12 mouse cellular contexts compared by ENCODE assay signal in genomic region chr9:110945926-110946325, GRCm38 (mm10). TPM values are rescaled to one million over a fixed set of nuclear protein-coding genes. Genes with fewer than 3 reads are reported as not detected.
A peak's percentile ranks its signal among the peaks of the same experiment; 100 is the strongest.
DNase-seq lines count a peak whose midpoint lies in the region; ATAC-seq and TF ChIP-seq lines count a peak whose summit lies in the region.
"Had no signal": no experiment of that assay in that cellular context is flagged by ENCODE, and none has a peak within 500 bp of the region (broad histone marks: within the 10 kb centered on the region; RNA-seq: fewer than 3 reads in every experiment).

Gene Tdgf1 (minus strand): TSS chr9:110946158.

- peak within 1 kb of the TSS; percentile 31 for H3K4me3 ChIP-seq in heart, embryonic 10.5 days
- H3K4me3 ChIP-seq in E14TG2a.4 (replicated peaks; ENCODE audit: low read length), result peak within 1 kb of the TSS; percentile 87
- H3K4me3 ChIP-seq in embryonic facial prominence, embryonic 14.5 days (ENCODE audit: low read depth, low read length), result no peak within 1 kb of the TSS
- no peak within 1 kb of the TSS for H3K4me3 ChIP-seq in gastrocnemius, adult 2 months

- peaks cover 46% of the 10 kb centered on the region for H3K4me1 ChIP-seq in heart, embryonic 10.5 days
- peaks cover 41% of the 10 kb centered on the region for H3K4me1 ChIP-seq in E14TG2a.4 (replicated peaks; ENCODE audit: low read depth, low read length)
- no peaks in the 10 kb centered on the region for H3K4me1 ChIP-seq in embryonic facial prominence, embryonic 14.5 days (ENCODE audit: control insufficient read depth, insufficient read depth, low read length)

- no peak for TF ChIP-seq CTCF in E14TG2a.4 (conservative IDR thresholded peaks at IDR 0.05; ENCODE audit: low read length)
- TF ChIP-seq CTCF in gastrocnemius, adult 2 months (IDR thresholded peaks at IDR 0.05), result no peak

- no peaks in the 10 kb centered on the region for H3K9me3 ChIP-seq in heart, embryonic 10.5 days
- H3K9me3 ChIP-seq in E14TG2a.4 (ENCODE audit: low read length), result no peaks in the 10 kb centered on the region
- H3K9me3 ChIP-seq in embryonic facial prominence, embryonic 14.5 days (ENCODE audit: control insufficient read depth, low read length), result no peaks in the 10 kb centered on the region

- peaks cover 33% of the 10 kb centered on the region for H3K27me3 ChIP-seq in heart, embryonic 10.5 days (ENCODE audit: insufficient read depth, poor library complexity, severe bottlenecking)
- no peaks in the 10 kb centered on the region for H3K27me3 ChIP-seq in E14TG2a.4 (ENCODE audit: insufficient read depth, low read length)
- peaks cover 46% of the 10 kb centered on the region for H3K27me3 ChIP-seq in embryonic facial prominence, embryonic 14.5 days (replicated peaks; ENCODE audit: control insufficient read depth, insufficient read depth, low read length)

- 12% methylated on average over 11 of the region's 11 CpGs for WGBS in heart, embryonic 10.5 days
- WGBS in embryonic facial prominence, embryonic 14.5 days, result 12% methylated on average over 11 of the region's 11 CpGs

- H3K9ac ChIP-seq in embryonic facial prominence, embryonic 14.5 days (ENCODE audit: low read depth, low read length), result no peak within 1 kb of the TSS

- H3K36me3 ChIP-seq in heart, embryonic 10.5 days, result no peaks in the 10 kb centered on the region
- H3K36me3 ChIP-seq in E14TG2a.4 (ENCODE audit: insufficient read depth, low read length), result peaks cover 38% of the 10 kb centered on the region
- H3K36me3 ChIP-seq in embryonic facial prominence, embryonic 14.5 days (ENCODE audit: control insufficient read depth, insufficient read depth, low read length), result no peaks in the 10 kb centered on the region

- no peak for DNase-seq in heart, embryonic 10.5 days (ENCODE audit: low spot score)
- DNase-seq in heart, postnatal 10 days, result no peak
- DNase-seq in embryonic facial prominence, embryonic 14.5 days (ENCODE audit: low spot score), result no peak
- DNase-seq in induced T-regulatory cell, adult 2 months (ENCODE audit: low read depth), result peak; percentile 57
- DNase-seq in right cerebral cortex, postnatal 25 days, result no peak
- no peak for DNase-seq in kidney, adult 9 months
- DNase-seq in gastrocnemius, adult 2 months, result no peak
- DNase-seq: kidney, adult 11 months; lung, adult 2 months had no signal

- H3K4me2 ChIP-seq in embryonic facial prominence, embryonic 14.5 days (ENCODE audit: low read depth, low read length), result 0 out of 2 replicates have a peak within 1 kb of the TSS, but pooled peaks have one; percentile 15

- no peak for ATAC-seq in embryonic facial prominence, embryonic 14.5 days (ENCODE audit: low read depth)

- intact Hi-C loops in heart, postnatal 10 days (cut with DNase I), result no loop called here
- intact Hi-C loops in gastrocnemius, adult 2 months (cut with DNase I), result no loop called here

- peak within 1 kb of the TSS; percentile 70 for H3K27ac ChIP-seq in heart, embryonic 10.5 days
- H3K27ac ChIP-seq in embryonic facial prominence, embryonic 14.5 days (replicated peaks; ENCODE audit: low read depth, low read length), result no peak within 1 kb of the TSS
- H3K27ac ChIP-seq in gastrocnemius, adult 2 months, result no peak within 1 kb of the TSS

RNA-seq across cellular contexts. Expression of gene Tdgf1, which starts in this region (rescaled TPM):
- polyA plus RNA-seq in heart, embryonic 10.5 days (2016; fragmentation: Nextera tagmentation; extraction: Ambion mirVana), result 0.51 and 1.3 TPM in 2 replicates
- not detected for total RNA-seq in heart, postnatal 10 days (2021)
- 0.62 and 0.63 TPM in 2 replicates for polyA plus RNA-seq in embryonic facial prominence, embryonic 14.5 days (2014; fragmentation: Nextera tagmentation; extraction: Ambion mirVana)
- total RNA-seq in gastrocnemius, adult 2 months (2021), result not detected
- total RNA-seq: layer of hippocampus, postnatal 10 days had no signal
- polyA plus RNA-seq: stomach, embryonic 16.5 days had no signal

Comparison
In these comparisons a context has a peak if more than half of its experiments do, and no peak if none do; other contexts are left out.
1. H3K4me3 ChIP-seq: peak in heart, embryonic 10.5 days (single experiment) and E14TG2a.4 (single experiment); none in embryonic facial prominence, embryonic 14.5 days (single experiment) and gastrocnemius, adult 2 months (single experiment).